Mouse (Mus musculus): ENCODE measurements around the gene Mthfd1l. TPM values are rescaled to one million over a fixed set of nuclear protein-coding genes. Genes with fewer than 3 reads are reported as not detected.

The Mthfd1l gene
- polyA plus RNA-seq, 1 experiment, result 5.8 TPM

GRCm38 (mm10) chr10:4181953-4182352 lies 209.0 kb downstream of the Mthfd1l start:
- WGBS, result 72% methylated on average over 1 of the region's 1 CpGs
- Histone ChIP-seq H3K4me3 (ENCODE audit: extremely low read depth, insufficient read depth, insufficient read length) (no peak overlapping the region), H3K4me1 (ENCODE audit: control insufficient read depth, insufficient read depth, insufficient read length) (peaks cover 7% of the 10 kb centered on the region; the same call in 1 of the 2 replicates), H3K27me3 (ENCODE audit: control insufficient read depth, insufficient read depth, low read length) (no peaks in the 10 kb centered on the region), H3K36me3 (ENCODE audit: control insufficient read depth, insufficient read depth, low read length) (no peaks in the 10 kb centered on the region), H3K27ac (ENCODE audit: insufficient read depth, low read length) (no peak overlapping the region)
- no peak for DNase-seq (ENCODE audit: low read depth in 1 of 2, low spot score in 2 of 2)
- TF ChIP-seq POLR2A (IDR thresholded peaks at IDR 0.05; ENCODE audit: low read depth, low read length) (no peak), CTCF (IDR thresholded peaks at IDR 0.05; ENCODE audit: extremely low read depth, insufficient read depth, insufficient read length, insufficient replicate concordance) (no peak)

DNA sequence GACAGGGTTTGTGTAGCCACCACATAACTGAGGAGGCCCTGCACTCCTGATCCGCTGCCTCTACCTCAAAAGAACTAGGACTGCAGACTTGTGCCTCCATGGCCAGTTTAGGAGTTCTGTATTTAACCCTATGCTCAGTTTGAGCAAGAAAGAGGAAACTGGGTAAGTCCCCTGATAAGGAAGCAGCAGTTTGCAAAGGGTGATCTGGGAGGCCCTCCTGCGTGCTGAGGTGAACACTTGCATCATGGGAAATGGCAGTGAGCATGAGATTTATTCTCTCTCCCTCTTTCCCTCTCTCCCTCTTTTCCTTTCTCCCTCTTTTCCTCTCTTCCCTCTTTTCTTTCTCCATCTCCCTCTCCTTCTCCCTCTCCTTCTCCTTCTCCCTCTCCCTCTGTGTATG lies 209.5 kb downstream of the Mthfd1l start:
- no peak overlapping the region for H3K27ac ChIP-seq (ENCODE audit: insufficient read depth, low read length)
- 51% methylated on average over 2 of the region's 2 CpGs for WGBS
- no peak for DNase-seq (ENCODE audit: low read depth in 1 of 2, low spot score in 2 of 2)
- H3K36me3 ChIP-seq (ENCODE audit: control insufficient read depth, insufficient read depth, low read length), result no peaks in the 10 kb centered on the region
- H3K4me3 ChIP-seq (ENCODE audit: extremely low read depth, insufficient read depth, insufficient read length), result no peak overlapping the region
- TF ChIP-seq CTCF (IDR thresholded peaks at IDR 0.05; ENCODE audit: extremely low read depth, insufficient read depth, insufficient read length, insufficient replicate concordance) (no peak), POLR2A (IDR thresholded peaks at IDR 0.05; ENCODE audit: low read depth, low read length) (no peak)
- H3K27me3 ChIP-seq (ENCODE audit: control insufficient read depth, insufficient read depth, low read length), result no peaks in the 10 kb centered on the region
- H3K4me1 ChIP-seq (ENCODE audit: control insufficient read depth, insufficient read depth, insufficient read length), result peaks cover 7% of the 10 kb centered on the region; the same call in 1 of the 2 replicates

- 88% methylated on average over 18 of the region's 18 CpGs for WGBS
- no peaks in the 10 kb centered on the region for H3K4me1 ChIP-seq (ENCODE audit: control insufficient read depth, insufficient read depth, insufficient read length)
- H3K36me3 ChIP-seq (ENCODE audit: control insufficient read depth, insufficient read depth, low read length), result no peaks in the 10 kb centered on the region
- no peak overlapping the region for H3K4me3 ChIP-seq (ENCODE audit: extremely low read depth, insufficient read depth, insufficient read length)
- no peak for TF ChIP-seq CTCF (IDR thresholded peaks at IDR 0.05; ENCODE audit: extremely low read depth, insufficient read depth, insufficient read length, insufficient replicate concordance)
- no peak for TF ChIP-seq POLR2A (IDR thresholded peaks at IDR 0.05; ENCODE audit: low read depth, low read length)
- H3K27ac ChIP-seq (ENCODE audit: insufficient read depth, low read length), result no peak overlapping the region
- no peak for DNase-seq (ENCODE audit: low read depth in 1 of 2, low spot score in 2 of 2)
- no peaks in the 10 kb centered on the region for H3K27me3 ChIP-seq (ENCODE audit: control insufficient read depth, insufficient read depth, low read length)
These were observed 215.9 kb downstream of the Mthfd1l start for GRCm38 (mm10) chr10:4188614-4189402.

- H3K4me1 ChIP-seq (ENCODE audit: control insufficient read depth, insufficient read depth, insufficient read length), result no peaks in the 10 kb centered on the region
- no peaks in the 10 kb centered on the region for H3K27me3 ChIP-seq (ENCODE audit: control insufficient read depth, insufficient read depth, low read length)
- no peaks in the 10 kb centered on the region for H3K36me3 ChIP-seq (ENCODE audit: control insufficient read depth, insufficient read depth, low read length)
- no peak overlapping the region for H3K27ac ChIP-seq (ENCODE audit: insufficient read depth, low read length)
- DNase-seq (ENCODE audit: low read depth in 1 of 2, low spot score in 2 of 2), result no peak
- H3K4me3 ChIP-seq (ENCODE audit: extremely low read depth, insufficient read depth, insufficient read length), result no peak overlapping the region
- no peak for TF ChIP-seq POLR2A (IDR thresholded peaks at IDR 0.05; ENCODE audit: low read depth, low read length)
- TF ChIP-seq CTCF (IDR thresholded peaks at IDR 0.05; ENCODE audit: extremely low read depth, insufficient read depth, insufficient read length, insufficient replicate concordance), result no peak
- WGBS, result 85% methylated on average over 6 of the region's 6 CpGs
These were observed 216.5 kb downstream of the Mthfd1l start for GRCm38 (mm10) chr10:4189422-4189821.

DNA sequence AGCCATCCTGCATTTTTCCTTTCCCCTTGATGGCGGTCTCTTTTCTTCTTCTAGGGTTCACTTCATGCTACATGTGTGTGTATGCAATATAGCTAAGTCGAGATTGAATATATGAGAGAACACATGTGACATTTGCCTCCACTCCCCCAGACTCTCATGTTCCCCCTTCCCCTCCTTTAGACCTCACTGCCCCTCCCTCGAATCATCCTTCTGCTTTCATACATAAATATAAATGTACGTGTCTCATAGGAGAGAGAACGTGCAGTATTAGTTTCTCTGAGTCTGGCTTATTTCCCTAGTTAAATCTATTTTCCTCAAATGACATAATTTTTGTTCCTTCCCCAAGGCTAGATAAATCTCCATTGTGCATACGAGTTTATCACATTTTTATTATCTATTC lies 226.1 kb downstream of the Mthfd1l start:
- Histone ChIP-seq H3K4me1 (ENCODE audit: control insufficient read depth, insufficient read depth, insufficient read length) (0 out of 2 replicates have a peak, but pooled peaks cover 2% of the 10 kb centered on the region), H3K27me3 (ENCODE audit: control insufficient read depth, insufficient read depth, low read length) (no peaks in the 10 kb centered on the region), H3K36me3 (ENCODE audit: control insufficient read depth, insufficient read depth, low read length) (no peaks in the 10 kb centered on the region), H3K4me3 (ENCODE audit: extremely low read depth, insufficient read depth, insufficient read length) (no peak overlapping the region), H3K27ac (ENCODE audit: insufficient read depth, low read length) (no peak overlapping the region)
- no peak for TF ChIP-seq POLR2A (IDR thresholded peaks at IDR 0.05; ENCODE audit: low read depth, low read length)
- no peak for TF ChIP-seq CTCF (IDR thresholded peaks at IDR 0.05; ENCODE audit: extremely low read depth, insufficient read depth, insufficient read length, insufficient replicate concordance)
- DNase-seq (ENCODE audit: low read depth in 1 of 2, low spot score in 2 of 2), result no peak
- 89% methylated on average over 6 of the region's 6 CpGs for WGBS

- 91% methylated on average over 6 of the region's 6 CpGs for WGBS
These were observed 227.0 kb downstream of the Mthfd1l start for GRCm38 (mm10) chr10:4199926-4200325.

GRCm38 (mm10) chr10:4200546-4201104 lies 227.7 kb downstream of the Mthfd1l start:
- Histone ChIP-seq H3K27me3 (ENCODE audit: control insufficient read depth, insufficient read depth, low read length) (no peaks in the 10 kb centered on the region), H3K4me3 (ENCODE audit: extremely low read depth, insufficient read depth, insufficient read length) (no peak overlapping the region), H3K36me3 (ENCODE audit: control insufficient read depth, insufficient read depth, low read length) (no peaks in the 10 kb centered on the region), H3K27ac (ENCODE audit: insufficient read depth, low read length) (no peak overlapping the region), H3K4me1 (ENCODE audit: control insufficient read depth, insufficient read depth, insufficient read length) (0 out of 2 replicates have a peak, but pooled peaks cover 2% of the 10 kb centered on the region)
- TF ChIP-seq CTCF (IDR thresholded peaks at IDR 0.05; ENCODE audit: extremely low read depth, insufficient read depth, insufficient read length, insufficient replicate concordance) (no peak), POLR2A (IDR thresholded peaks at IDR 0.05; ENCODE audit: low read depth, low read length) (no peak)
- DNase-seq (ENCODE audit: low read depth in 1 of 2, low spot score in 2 of 2), result no peak
- 81% methylated on average over 5 of the region's 5 CpGs for WGBS

More at GRCm38 (mm10) chr10:4199926-4200325, 227.0 kb downstream of the Mthfd1l start:
- DNase-seq (ENCODE audit: low read depth in 1 of 2, low spot score in 2 of 2), result no peak
- H3K4me3 ChIP-seq (ENCODE audit: extremely low read depth, insufficient read depth, insufficient read length), result no peak overlapping the region
- no peak for TF ChIP-seq POLR2A (IDR thresholded peaks at IDR 0.05; ENCODE audit: low read depth, low read length)
- no peak for TF ChIP-seq CTCF (IDR thresholded peaks at IDR 0.05; ENCODE audit: extremely low read depth, insufficient read depth, insufficient read length, insufficient replicate concordance)
- no peaks in the 10 kb centered on the region for H3K27me3 ChIP-seq (ENCODE audit: control insufficient read depth, insufficient read depth, low read length)
- H3K27ac ChIP-seq (ENCODE audit: insufficient read depth, low read length), result no peak overlapping the region
- H3K36me3 ChIP-seq (ENCODE audit: control insufficient read depth, insufficient read depth, low read length), result no peaks in the 10 kb centered on the region
- 0 out of 2 replicates have a peak, but pooled peaks cover 2% of the 10 kb centered on the region for H3K4me1 ChIP-seq (ENCODE audit: control insufficient read depth, insufficient read depth, insufficient read length)
